Mouse (Mus musculus) myocyte (in vitro differentiated cells): Measurements from ENCODE around the gene Dse.

Experiments used
- E2F4 ChIP-seq: IDR thresholded peaks from one replicate; pipeline ENCODE4 v1.6.1; 2011; ENCODE audit warnings: mild to moderate bottlenecking, control low read depth, moderate library complexity; ENCODE audit not compliant: insufficient read depth
- MAX ChIP-seq: IDR thresholded peaks from one replicate; pipeline ENCODE4 v1.6.1; 2011; ENCODE audit warnings: low read depth, mild to moderate bottlenecking, control low read depth
- MYOD1 ChIP-seq, 3 experiments: IDR thresholded peaks; one replicate each; pipeline ENCODE4 v1.6.1; 2011; ENCODE audit warnings: control low read depth in 2 of 3, low read depth in 2 of 3, mild to moderate bottlenecking in 2 of 3, moderate library complexity in 1 of 3; ENCODE audit not compliant: insufficient read length in 2 of 3, control insufficient read depth in 1 of 3
- MYOG ChIP-seq, 3 experiments: IDR thresholded peaks; one replicate each; pipeline ENCODE4 v1.6.1; 2011; ENCODE audit warnings: control low read depth in 2 of 3, low read depth in 2 of 3, mild to moderate bottlenecking in 2 of 3; ENCODE audit not compliant: insufficient read length in 2 of 3, control insufficient read depth in 1 of 3, insufficient read depth in 1 of 3
- POLR2A ChIP-seq: IDR thresholded peaks from one replicate; pipeline ENCODE4 v1.6.1; 2011; ENCODE audit warnings: low read depth, mild to moderate bottlenecking, control low read depth, moderate library complexity; ENCODE audit not compliant: insufficient read length
- POLR2AphosphoS2 ChIP-seq: IDR thresholded peaks from one replicate; pipeline ENCODE4 v1.6.1; 2011; ENCODE audit warnings: low read depth, control low read depth; ENCODE audit not compliant: insufficient read length
- USF1 ChIP-seq: IDR thresholded peaks from one replicate; pipeline ENCODE4 v1.6.1; 2011; ENCODE audit warnings: low read depth, mild to moderate bottlenecking, control low read depth, moderate library complexity

GRCm38 (mm10) chr10:34141693-34142092 is 65.8 kb downstream of the Dse start:
- TF ChIP-seq E2F4 (no peak), USF1 (no peak), MAX (no peak), MYOG (IDR thresholded peaks at IDR 0.05; ENCODE audit: control insufficient read depth in 1 of 3, insufficient read depth in 1 of 3, insufficient read length in 2 of 3, low read depth in 2 of 3) (no peak), POLR2A (no peak), POLR2AphosphoS2 (no peak), MYOD1 (IDR thresholded peaks at IDR 0.05; ENCODE audit: control insufficient read depth in 1 of 3, insufficient read length in 2 of 3, low read depth in 2 of 3) (no peak)
